Mouse (Mus musculus) thymus, adult 2 months (tissue): ENCODE data around the gene Plxdc1.

ENCODE experiments used
- CTCF ChIP-seq: fragments of 200-500 bp; IDR thresholded peaks from 2 replicates; pipeline ENCODE4 v1.5.1; 2012; ENCODE audit warnings: mild to moderate bottlenecking, control low read depth, low read length, moderate library complexity, borderline replicate concordance; ENCODE audit not compliant: control insufficient read depth, poor library complexity, insufficient read depth; ENCODE audit errors: extremely low read depth
- POLR2A ChIP-seq: fragments of 200-500 bp; IDR thresholded peaks from 2 replicates; pipeline ENCODE4 v1.6.1; 2012; ENCODE audit warnings: mild to moderate bottlenecking, low read length, control low read depth, moderate library complexity; ENCODE audit not compliant: control insufficient read depth, poor library complexity, insufficient read depth; ENCODE audit errors: extremely low read depth

DNA sequence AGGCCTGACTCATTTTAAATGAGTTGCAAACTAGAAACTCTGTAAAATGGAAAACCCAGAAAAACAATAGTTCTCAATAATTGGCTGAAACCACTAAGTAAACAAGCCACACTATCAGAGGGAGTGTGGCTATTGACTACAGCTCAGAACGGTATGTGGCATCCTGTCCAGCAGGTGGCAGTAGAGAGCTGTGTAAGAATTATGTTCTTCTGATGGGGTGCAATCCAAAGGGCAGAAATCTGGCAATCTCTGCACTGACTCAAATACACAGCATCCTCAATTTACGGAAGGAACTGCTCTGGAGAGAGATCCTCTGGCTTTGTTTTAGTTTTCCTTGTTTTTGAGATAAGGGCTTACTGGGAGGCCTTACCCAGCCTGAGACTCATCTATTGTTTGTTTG is 86.4 kb downstream of the Plxdc1 start:
- TF ChIP-seq CTCF (no peak), POLR2A (no peak)
